Mouse (Mus musculus): ENCODE measurements around the gene Cavin3. TPM values are rescaled to one million over a fixed set of nuclear protein-coding genes. Genes with fewer than 3 reads are reported as not detected.

Gene Cavin3
- total and polyA plus RNA-seq, 3 experiments = not detected

DNA sequence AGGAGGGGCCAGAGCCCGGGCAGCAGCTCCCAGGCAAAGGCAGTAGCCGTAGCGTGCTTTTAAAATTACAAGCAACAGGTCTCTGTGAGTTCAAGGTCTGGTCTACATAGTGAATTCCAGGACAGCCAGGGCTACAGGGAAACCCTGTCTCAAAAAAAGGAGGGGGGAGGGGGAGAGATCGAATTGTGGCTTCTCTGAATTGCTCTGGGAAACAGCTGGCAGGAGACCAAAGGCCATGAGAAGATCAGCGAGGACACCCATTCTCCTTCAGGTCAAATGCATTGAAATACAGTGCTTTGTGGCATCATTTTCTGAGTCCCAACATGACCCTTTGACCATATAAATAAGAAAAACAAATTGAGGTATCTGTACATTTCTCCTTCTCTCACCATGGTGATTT is 2.9 kb upstream of the Cavin3 start:
- TF ChIP-seq POLR2AphosphoS5 (IDR thresholded peaks at IDR 0.05; ENCODE audit: insufficient replicate concordance, low read depth, low read length) (no peak), GATA2 (IDR thresholded peaks at IDR 0.05; ENCODE audit: borderline replicate concordance, low read depth, low read length) (no peak), GATA1 (IDR thresholded peaks at IDR 0.05; ENCODE audit: borderline replicate concordance, low read length) (no peak), TAL1 (conservative IDR thresholded peaks at IDR 0.05; ENCODE audit: low read depth, low read length) (no peak), CTCF (IDR thresholded peaks at IDR 0.05; ENCODE audit: low read depth, low read length) (no peak)
- Histone ChIP-seq H3K4me3 (ENCODE audit: low read depth, low read length) (no peak overlapping the region), H3K27me3 (ENCODE audit: insufficient read depth, low read length) (no peaks in the 10 kb centered on the region; the same call in 1 of the 2 replicates), H3K4me1 (ENCODE audit: insufficient read depth, low read depth, low read length) (no peaks in the 10 kb centered on the region; the same call in 1 of the 2 replicates), H3K36me3 (replicated peaks) (no peaks in the 10 kb centered on the region), H3K9me3 (replicated peaks) (no peaks in the 10 kb centered on the region)
- ATAC-seq (ENCODE audit: extremely low read depth, insufficient number of reproducible peaks, low FRiP score, poor library complexity, severe bottlenecking) (no peak), DNase-seq (ENCODE audit: low spot score) (no peak)

DNA sequence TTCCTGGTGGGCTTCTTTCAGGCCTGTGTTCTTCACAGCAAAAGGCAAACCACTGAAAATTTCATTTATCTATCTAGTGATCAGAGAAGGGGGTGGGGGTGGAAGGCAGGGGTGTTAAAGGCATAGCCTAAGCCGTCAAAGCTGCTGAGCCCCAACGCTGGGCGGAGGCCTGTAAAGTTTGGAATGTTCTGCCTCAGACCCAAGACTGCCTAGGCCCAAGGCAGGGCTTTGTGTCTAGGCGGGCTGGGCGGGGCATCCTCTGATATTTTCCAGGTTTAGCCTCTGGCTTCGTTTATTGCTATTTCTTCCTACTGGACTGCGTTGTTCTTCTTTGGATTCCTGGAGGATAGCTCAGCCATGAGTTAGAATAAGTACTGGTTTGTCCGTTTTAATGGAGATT is 326 bp upstream of the Cavin3 start:
- H3K36me3 ChIP-seq (replicated peaks) = no peaks in the 10 kb centered on the region
- TF ChIP-seq CTCF (IDR thresholded peaks at IDR 0.05; ENCODE audit: low read depth, low read length) (no peak), GATA1 (IDR thresholded peaks at IDR 0.05; ENCODE audit: borderline replicate concordance, low read length) (no peak), GATA2 (IDR thresholded peaks at IDR 0.05; ENCODE audit: borderline replicate concordance, low read depth, low read length) (no peak), TAL1 (conservative IDR thresholded peaks at IDR 0.05; ENCODE audit: low read depth, low read length) (no peak), POLR2AphosphoS5 (IDR thresholded peaks at IDR 0.05; ENCODE audit: insufficient replicate concordance, low read depth, low read length) (no peak)
- no peaks in the 10 kb centered on the region; the same call in 1 of the 2 replicates for H3K4me1 ChIP-seq (ENCODE audit: insufficient read depth, low read depth, low read length)
- H3K9me3 ChIP-seq (replicated peaks) = no peaks in the 10 kb centered on the region
- DNase-seq (ENCODE audit: low spot score) = no peak
- no peak overlapping the region for H3K4me3 ChIP-seq (ENCODE audit: low read depth, low read length)
- no peak for ATAC-seq (ENCODE audit: extremely low read depth, insufficient number of reproducible peaks, low FRiP score, poor library complexity, severe bottlenecking)
- no peaks in the 10 kb centered on the region; the same call in 1 of the 2 replicates for H3K27me3 ChIP-seq (ENCODE audit: insufficient read depth, low read length)

DNA sequence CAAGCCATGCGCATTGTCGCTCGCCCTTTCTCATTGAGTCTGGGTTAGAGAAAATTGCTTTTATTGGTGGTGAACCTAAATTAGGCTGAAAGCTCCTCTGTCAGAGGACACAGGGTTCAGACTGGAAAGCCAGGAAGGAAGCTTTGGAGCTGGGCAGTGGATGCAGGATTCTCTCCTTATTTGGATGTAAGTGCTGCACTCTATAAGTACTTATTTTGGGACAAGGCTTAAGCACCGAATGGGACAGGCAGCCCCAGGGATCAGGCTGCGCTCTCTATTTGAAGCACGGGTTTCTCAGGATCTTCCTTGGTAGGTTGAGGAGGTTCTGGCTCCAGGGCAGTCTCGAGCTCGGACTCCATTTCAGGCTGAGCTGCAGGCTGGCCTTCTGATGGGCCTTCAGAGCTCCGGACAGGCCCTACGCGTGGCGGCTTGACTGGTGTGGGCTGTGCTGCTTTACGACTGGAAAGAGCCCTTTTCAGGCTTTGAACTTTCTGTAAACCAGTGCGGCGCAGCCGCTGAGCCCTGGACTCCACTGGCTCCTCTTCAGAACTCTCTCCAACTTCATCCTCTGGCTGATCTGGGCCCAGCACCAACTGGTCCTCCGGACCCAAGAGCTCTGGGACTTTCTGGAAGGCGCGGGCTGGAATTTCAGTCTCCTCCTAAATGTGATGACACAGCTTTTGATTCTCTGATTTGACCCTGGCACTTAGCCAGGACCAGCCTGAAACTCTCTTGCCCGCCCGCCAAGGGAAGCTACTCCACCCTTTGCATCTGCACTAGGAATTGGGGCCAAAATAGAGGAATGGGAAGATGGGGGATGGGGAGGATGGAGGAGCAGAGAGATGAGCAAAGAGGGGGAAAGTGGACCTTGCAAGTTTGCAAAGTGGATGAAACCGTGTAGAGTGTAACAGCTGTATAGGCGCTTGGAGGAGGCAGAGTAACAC is 1.3 kb downstream of the Cavin3 start:
- no peak for ATAC-seq (ENCODE audit: extremely low read depth, insufficient number of reproducible peaks, low FRiP score, poor library complexity, severe bottlenecking)
- no peaks in the 10 kb centered on the region for H3K36me3 ChIP-seq (replicated peaks)
- H3K9me3 ChIP-seq (replicated peaks) = no peaks in the 10 kb centered on the region
- TF ChIP-seq POLR2AphosphoS5 (IDR thresholded peaks at IDR 0.05; ENCODE audit: insufficient replicate concordance, low read depth, low read length) (no peak), GATA2 (IDR thresholded peaks at IDR 0.05; ENCODE audit: borderline replicate concordance, low read depth, low read length) (no peak), GATA1 (IDR thresholded peaks at IDR 0.05; ENCODE audit: borderline replicate concordance, low read length) (no peak), TAL1 (conservative IDR thresholded peaks at IDR 0.05; ENCODE audit: low read depth, low read length) (no peak), CTCF (IDR thresholded peaks at IDR 0.05; ENCODE audit: low read depth, low read length) (no peak)
- DNase-seq (ENCODE audit: low spot score) = no peak
- H3K27me3 ChIP-seq (ENCODE audit: insufficient read depth, low read length) = no peaks in the 10 kb centered on the region; the same call in 1 of the 2 replicates
- no peaks in the 10 kb centered on the region; the same call in 1 of the 2 replicates for H3K4me1 ChIP-seq (ENCODE audit: insufficient read depth, low read depth, low read length)
- no peak overlapping the region for H3K4me3 ChIP-seq (ENCODE audit: low read depth, low read length)

DNA sequence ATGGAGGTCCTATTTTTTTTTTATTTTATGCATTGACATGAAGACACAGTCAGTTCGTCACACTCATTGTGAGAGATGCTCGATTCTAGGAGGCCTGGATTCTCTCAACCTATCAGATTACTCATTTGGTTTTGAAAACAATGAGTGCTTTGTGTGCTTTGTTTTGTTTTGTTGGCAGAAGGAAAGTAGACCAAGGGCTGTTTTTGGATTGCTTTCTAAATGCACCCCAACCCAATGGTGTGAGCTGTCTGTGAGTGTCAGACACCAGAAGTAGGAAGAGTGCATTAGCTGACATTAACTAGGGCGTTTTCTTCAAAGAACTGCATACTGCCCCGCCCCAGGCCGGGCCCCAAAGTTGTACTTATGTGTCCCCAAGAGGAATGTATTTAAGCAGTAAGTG is 2.0 kb downstream of the Cavin3 start:
- no peaks in the 10 kb centered on the region for H3K36me3 ChIP-seq (replicated peaks)
- ATAC-seq (ENCODE audit: extremely low read depth, insufficient number of reproducible peaks, low FRiP score, poor library complexity, severe bottlenecking) = no peak

DNA sequence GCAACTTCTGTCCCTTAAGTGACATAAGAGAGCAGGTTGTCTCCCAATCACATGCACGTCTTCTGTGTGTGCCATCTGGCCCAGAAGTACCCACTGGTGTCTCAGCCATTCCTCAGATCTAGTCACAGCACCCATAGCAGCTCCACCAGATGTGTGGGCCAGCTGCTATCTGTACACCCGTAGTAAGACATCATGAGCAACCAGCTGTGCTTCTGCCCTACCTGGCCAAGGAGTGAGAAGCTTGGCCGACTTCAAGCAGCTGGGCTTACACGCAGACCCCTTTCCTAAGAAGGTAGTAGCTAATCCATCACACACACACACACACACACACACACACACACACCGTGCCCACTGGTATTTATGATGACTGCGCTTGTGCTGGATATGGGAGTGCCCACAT is 2.9 kb downstream of the Cavin3 start:
- TF ChIP-seq TAL1 (conservative IDR thresholded peaks at IDR 0.05; ENCODE audit: low read depth, low read length) = no peak
- TF ChIP-seq GATA2 (IDR thresholded peaks at IDR 0.05; ENCODE audit: borderline replicate concordance, low read depth, low read length) = no peak
- no peak for TF ChIP-seq POLR2AphosphoS5 (IDR thresholded peaks at IDR 0.05; ENCODE audit: insufficient replicate concordance, low read depth, low read length)
- TF ChIP-seq CTCF (IDR thresholded peaks at IDR 0.05; ENCODE audit: low read depth, low read length) = no peak
- TF ChIP-seq GATA1 (IDR thresholded peaks at IDR 0.05; ENCODE audit: borderline replicate concordance, low read length) = no peak
- no peaks in the 10 kb centered on the region; the same call in 1 of the 2 replicates for H3K4me1 ChIP-seq (ENCODE audit: insufficient read depth, low read depth, low read length)
- no peaks in the 10 kb centered on the region for H3K9me3 ChIP-seq (replicated peaks)
- H3K27me3 ChIP-seq (ENCODE audit: insufficient read depth, low read length) = no peaks in the 10 kb centered on the region; the same call in 1 of the 2 replicates
- H3K36me3 ChIP-seq (replicated peaks) = no peaks in the 10 kb centered on the region
- no peak for DNase-seq (ENCODE audit: low spot score)
- no peak for ATAC-seq (ENCODE audit: extremely low read depth, insufficient number of reproducible peaks, low FRiP score, poor library complexity, severe bottlenecking)
- H3K4me3 ChIP-seq (ENCODE audit: low read depth, low read length) = no peak overlapping the region

More for the DNA sequence above, 2.0 kb downstream of the Cavin3 start:
- no peak for DNase-seq (ENCODE audit: low spot score)
- H3K4me3 ChIP-seq (ENCODE audit: low read depth, low read length) = no peak overlapping the region
- no peaks in the 10 kb centered on the region for H3K9me3 ChIP-seq (replicated peaks)
- H3K27me3 ChIP-seq (ENCODE audit: insufficient read depth, low read length) = no peaks in the 10 kb centered on the region; the same call in 1 of the 2 replicates
- no peaks in the 10 kb centered on the region; the same call in 1 of the 2 replicates for H3K4me1 ChIP-seq (ENCODE audit: insufficient read depth, low read depth, low read length)
- TF ChIP-seq CTCF (IDR thresholded peaks at IDR 0.05; ENCODE audit: low read depth, low read length) (no peak), GATA1 (IDR thresholded peaks at IDR 0.05; ENCODE audit: borderline replicate concordance, low read length) (no peak), TAL1 (conservative IDR thresholded peaks at IDR 0.05; ENCODE audit: low read depth, low read length) (no peak), POLR2AphosphoS5 (IDR thresholded peaks at IDR 0.05; ENCODE audit: insufficient replicate concordance, low read depth, low read length) (no peak)

DNA sequence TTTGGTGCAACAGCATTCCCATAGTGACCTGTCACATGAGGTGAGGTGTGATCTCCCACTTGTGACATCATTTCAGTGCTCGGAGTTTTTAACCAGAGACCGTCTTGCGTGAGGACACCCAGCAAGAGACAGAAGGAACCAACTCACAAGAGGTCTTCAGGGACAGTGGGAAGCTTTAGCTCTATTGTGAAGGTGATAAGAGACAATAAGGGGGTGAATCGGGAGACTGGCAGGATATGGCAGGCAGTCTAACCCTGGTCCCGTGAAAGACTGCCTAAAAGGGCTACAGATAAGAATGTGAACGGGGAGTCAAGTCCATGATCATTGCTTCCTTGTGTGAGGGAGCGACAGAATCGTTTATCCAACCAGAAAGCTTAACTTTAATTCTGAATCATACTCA is 3.8 kb downstream of the Cavin3 start:
- H3K9me3 ChIP-seq (replicated peaks) = no peaks in the 10 kb centered on the region

More for the DNA sequence above, 3.8 kb downstream of the Cavin3 start:
- no peaks in the 10 kb centered on the region; the same call in 1 of the 2 replicates for H3K27me3 ChIP-seq (ENCODE audit: insufficient read depth, low read length)
- ATAC-seq (ENCODE audit: extremely low read depth, insufficient number of reproducible peaks, low FRiP score, poor library complexity, severe bottlenecking) (no peak), DNase-seq (ENCODE audit: low spot score) (no peak)
- H3K36me3 ChIP-seq (replicated peaks) = no peaks in the 10 kb centered on the region
- no peaks in the 10 kb centered on the region; the same call in 1 of the 2 replicates for H3K4me1 ChIP-seq (ENCODE audit: insufficient read depth, low read depth, low read length)
- TF ChIP-seq CTCF (IDR thresholded peaks at IDR 0.05; ENCODE audit: low read depth, low read length) (no peak), GATA1 (IDR thresholded peaks at IDR 0.05; ENCODE audit: borderline replicate concordance, low read length) (no peak), TAL1 (conservative IDR thresholded peaks at IDR 0.05; ENCODE audit: low read depth, low read length) (no peak), GATA2 (IDR thresholded peaks at IDR 0.05; ENCODE audit: borderline replicate concordance, low read depth, low read length) (no peak), POLR2AphosphoS5 (IDR thresholded peaks at IDR 0.05; ENCODE audit: insufficient replicate concordance, low read depth, low read length) (no peak)
- H3K4me3 ChIP-seq (ENCODE audit: low read depth, low read length) = no peak overlapping the region

All from G1E (cell line).